Mouse (Mus musculus) inflammation-experienced regulatory T-cells, adult 16 weeks (primary cell): ENCODE data around the gene Tmem92. TPM values are rescaled to one million over a fixed set of nuclear protein-coding genes. Genes with fewer than 3 reads are reported as not detected.

Experiments used
- polyA plus RNA-seq: library from polyadenylated mRNA; unstranded; fragments of 100-300 nt; shearing (Covaris generic); gene quantifications from one replicate; pipeline ENCODE4 v1.2.1, GENCODE M21; 2017

Gene Tmem92
- not detected for polyA plus RNA-seq

DNA sequence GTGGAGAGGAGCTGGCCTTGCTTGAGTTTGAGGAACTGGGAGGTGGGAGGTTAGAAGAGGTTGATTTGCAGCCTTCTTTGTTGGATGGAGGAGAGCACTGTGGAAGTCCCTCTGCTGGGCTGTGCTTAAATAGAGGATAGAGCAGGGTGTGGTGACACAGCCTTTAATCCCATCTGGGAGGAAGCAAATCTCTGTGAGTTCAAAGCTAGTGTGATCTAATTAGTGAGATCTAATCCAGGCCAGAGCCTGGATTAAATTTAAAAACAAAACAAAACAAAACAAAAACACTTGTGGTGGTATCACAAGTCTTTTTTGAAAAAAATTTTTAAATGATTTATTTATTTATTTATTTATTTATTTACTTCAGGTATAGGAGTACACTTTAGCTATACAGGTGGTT, at the start of gene Tmem92:
TSS of gene Tmem92 (minus strand) at position 101 of the 400 bp plus-strand sequence.

DNA sequence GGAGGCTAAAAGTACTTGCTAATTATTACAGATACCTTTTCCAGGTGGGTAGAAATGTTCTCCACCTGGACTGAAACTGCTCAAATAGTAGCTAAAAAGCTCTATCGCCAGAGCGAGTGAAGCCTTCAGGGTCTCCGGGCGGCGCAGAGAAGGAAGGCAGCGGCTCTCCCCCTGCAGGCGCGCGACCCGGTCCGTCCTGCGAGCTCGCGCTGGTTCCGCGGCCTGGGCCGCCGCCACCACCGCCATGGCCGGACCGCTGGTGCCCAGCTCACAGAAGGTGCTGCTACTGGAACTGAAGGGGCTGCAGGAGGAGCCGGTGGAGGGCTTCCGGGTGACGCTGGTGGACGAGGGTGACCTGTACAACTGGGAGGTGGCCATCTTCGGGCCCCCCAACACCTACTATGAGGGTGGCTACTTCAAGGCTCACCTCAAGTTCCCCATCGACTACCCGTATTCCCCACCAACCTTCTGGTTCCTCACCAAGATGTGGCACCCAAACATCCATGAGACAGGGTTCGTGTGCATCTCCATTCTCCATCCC, 40.7 kb downstream of the Tmem92 start, which contains the start of gene Cdc34b:
TSS of gene Cdc34b (plus strand) at position 51 of the 541 bp plus-strand sequence.

Other genes starting within 250 kb of the Tmem92 start
- gene Rsad1, start 233.4 kb downstream of the Tmem92 start, polyA plus RNA-seq, result 3.8 TPM
- gene Chad, start 217.7 kb downstream of the Tmem92 start, polyA plus RNA-seq, result 0.40 TPM
- gene Acsf2, start 180.8 kb downstream of the Tmem92 start, polyA plus RNA-seq, result 8.7 TPM
- gene Lrrc59, start 152.9 kb downstream of the Tmem92 start, polyA plus RNA-seq, result 16.5 TPM
- 56.4 TPM for gene Mrpl27, start 128.9 kb downstream of the Tmem92 start, polyA plus RNA-seq
- gene Eme1, start 128.7 kb downstream of the Tmem92 start, polyA plus RNA-seq, result 1.8 TPM
- gene Xylt2, start 105.2 kb downstream of the Tmem92 start, polyA plus RNA-seq, result 27.4 TPM
- gene Gm11541, start 78.2 kb downstream of the Tmem92 start, polyA plus RNA-seq, result not detected
- gene Cdc34b, start 40.9 kb downstream of the Tmem92 start, polyA plus RNA-seq, result not detected
- gene Col1a1, start 153.5 kb upstream of the Tmem92 start, polyA plus RNA-seq, result 1.2 TPM
- gene Hils1, start 184.9 kb upstream of the Tmem92 start, polyA plus RNA-seq, result not detected
- not detected for gene Sgca, start 193.6 kb upstream of the Tmem92 start, polyA plus RNA-seq
- 12.7 TPM for gene Ppp1r9b, start 208.3 kb upstream of the Tmem92 start, polyA plus RNA-seq
- gene Samd14, start 227.2 kb upstream of the Tmem92 start, polyA plus RNA-seq, result 0.95 TPM